Mouse (Mus musculus) gastrocnemius, adult 2 months (tissue): Measurements from ENCODE around the gene Crk. TPM values are rescaled to one million over a fixed set of nuclear protein-coding genes. Genes with fewer than 3 reads are reported as not detected.
"Not testable (repeated sequence)": the region's sequence is repeated elsewhere in the genome, so short reads cannot be mapped to it uniquely, and the experiment has no call there.

Experiments used
- DNase-seq: peaks from one replicate; pipeline ENCODE4 v3.0.0; 2022
- H3K27ac ChIP-seq: fragments of 200-600 bp; 2 replicates; pipeline ENCODE4 v1.8.1; 2022; ENCODE audit warnings: mild to moderate bottlenecking
- H3K4me3 ChIP-seq: fragments of 200-600 bp; 2 replicates; pipeline ENCODE4 v1.8.1; 2022; ENCODE audit warnings: mild to moderate bottlenecking, moderate library complexity
- CTCF ChIP-seq: fragments of 200-600 bp; IDR thresholded peaks from 2 replicates; pipeline ENCODE4 v1.8.1; 2022; ENCODE audit warnings: antibody characterized with exemption, mild to moderate bottlenecking, moderate library complexity
- intact Hi-C: fragments of 180-260 bp; cut with DNase I; formaldehyde crosslinking; loops from one replicate; pipeline ENCODE4 v1.15.1; 2025
- total RNA-seq, 2 experiments: library from RNA; stranded (reverse); gene quantifications; 2 replicates each; pipeline ENCODE4 v1.2.3; 2021

Gene Crk
- total RNA-seq, 2 experiments from 2014 or later: 53.4 to 64.3 TPM

GRCm38 (mm10) chr11:75702761-75703160 lies 23.7 kb downstream of the Crk start:
- Histone ChIP-seq H3K4me3 (no peak overlapping the region), H3K27ac (no peak overlapping the region)
- no peak for TF ChIP-seq CTCF
- intact Hi-C loops: no loop called here
- DNase-seq: no peak

- intact Hi-C loops: no loop called here
- Histone ChIP-seq H3K4me3 (no peak overlapping the region), H3K27ac (no peak overlapping the region)
- no peak for DNase-seq
- no peak for TF ChIP-seq CTCF
Observed at GRCm38 (mm10) chr11:75703748-75704147, 24.7 kb downstream of the Crk start.

- intact Hi-C loops: loop anchor here (10.0 kb wide), 1 partner anchor 451 kb away; no protein-coding TSS in a partner anchor
- no peak for DNase-seq
- TF ChIP-seq CTCF: peak; percentile 85
- Histone ChIP-seq H3K4me3 (no peak overlapping the region), H3K27ac (no peak overlapping the region)
Observed at GRCm38 (mm10) chr11:75713949-75714348, 34.9 kb downstream of the Crk start.

GRCm38 (mm10) chr11:75715556-75715955 lies 36.5 kb downstream of the Crk start:
- TF ChIP-seq CTCF: no peak
- peak overlapping the region; percentile 45 for H3K4me3 ChIP-seq
- DNase-seq: peak; percentile 60
- peak overlapping the region; percentile 64; the same call in 1 of the 2 replicates for H3K27ac ChIP-seq
- intact Hi-C loops: loop anchor here (5.0 to 10.0 kb wide), 3 partner anchors 42 to 449 kb away; no protein-coding TSS in a partner anchor

- no peak overlapping the region for H3K27ac ChIP-seq
- no peak for DNase-seq
- TF ChIP-seq CTCF: no peak
- no peak overlapping the region for H3K4me3 ChIP-seq
- intact Hi-C loops: loop anchor here (5.0 to 10.0 kb wide), 3 partner anchors 41 to 448 kb away; no protein-coding TSS in a partner anchor
Observed at GRCm38 (mm10) chr11:75716661-75717325, 37.7 kb downstream of the Crk start.

GRCm38 (mm10) chr11:75722339-75722738 lies 43.3 kb downstream of the Crk start:
- H3K27ac ChIP-seq: no peak overlapping the region
- intact Hi-C loops: no loop called here
- no peak overlapping the region for H3K4me3 ChIP-seq
- no peak for TF ChIP-seq CTCF
- no peak for DNase-seq

- no peak for TF ChIP-seq CTCF
- intact Hi-C loops: no loop called here
- Histone ChIP-seq H3K27ac (no peak overlapping the region), H3K4me3 (no peak overlapping the region)
- no peak for DNase-seq
Observed at GRCm38 (mm10) chr11:75727168-75727567, 48.1 kb downstream of the Crk start.

GRCm38 (mm10) chr11:75727659-75728058 lies 48.6 kb downstream of the Crk start:
- intact Hi-C loops, H3K4me3 ChIP-seq, DNase-seq, H3K27ac ChIP-seq: not testable (repeated sequence)

GRCm38 (mm10) chr11:75732434-75733226 lies 53.6 kb downstream of the Crk start, which contains the start of gene Ywhae:
Ywhae (plus strand) TSS chr11:75732869.
- H3K4me3 ChIP-seq: peak within 1 kb of the TSS; percentile 83
- DNase-seq: peak; percentile 95
- peak within 1 kb of the TSS; percentile 99 for H3K27ac ChIP-seq
- intact Hi-C loops: no loop called here
- TF ChIP-seq CTCF: no peak; the same call in 1 of the 2 replicates

- intact Hi-C loops: no loop called here
- peak; percentile 5; the same call in 1 of the 2 replicates for TF ChIP-seq CTCF
- Histone ChIP-seq H3K4me3 (peak overlapping the region; percentile 83), H3K27ac (peak overlapping the region; percentile 99)
- DNase-seq: peak; percentile 84
Observed at GRCm38 (mm10) chr11:75733227-75733940, 54.3 kb downstream of the Crk start.

GRCm38 (mm10) chr11:75735462-75736252 lies 56.6 kb downstream of the Crk start:
- peak overlapping the region; percentile 99 for H3K27ac ChIP-seq
- DNase-seq: no peak
- intact Hi-C loops: no loop called here
- TF ChIP-seq CTCF: no peak
- peak overlapping the region; percentile 83 for H3K4me3 ChIP-seq

GRCm38 (mm10) chr11:75736978-75737377 lies 57.9 kb downstream of the Crk start:
- H3K4me3 ChIP-seq: peak overlapping the region; percentile 38
- H3K27ac ChIP-seq: peak overlapping the region; percentile 52
- no peak for DNase-seq
- no peak for TF ChIP-seq CTCF
- intact Hi-C loops: no loop called here
